Mouse (Mus musculus): Measurements from ENCODE around the gene Ercc2. TPM values are rescaled to one million over a fixed set of nuclear protein-coding genes. Genes with fewer than 3 reads are reported as not detected.

Ercc2 gene
- total RNA-seq, 2 experiments from 2014 or later, result 1.3 to 18.0 TPM

DNA sequence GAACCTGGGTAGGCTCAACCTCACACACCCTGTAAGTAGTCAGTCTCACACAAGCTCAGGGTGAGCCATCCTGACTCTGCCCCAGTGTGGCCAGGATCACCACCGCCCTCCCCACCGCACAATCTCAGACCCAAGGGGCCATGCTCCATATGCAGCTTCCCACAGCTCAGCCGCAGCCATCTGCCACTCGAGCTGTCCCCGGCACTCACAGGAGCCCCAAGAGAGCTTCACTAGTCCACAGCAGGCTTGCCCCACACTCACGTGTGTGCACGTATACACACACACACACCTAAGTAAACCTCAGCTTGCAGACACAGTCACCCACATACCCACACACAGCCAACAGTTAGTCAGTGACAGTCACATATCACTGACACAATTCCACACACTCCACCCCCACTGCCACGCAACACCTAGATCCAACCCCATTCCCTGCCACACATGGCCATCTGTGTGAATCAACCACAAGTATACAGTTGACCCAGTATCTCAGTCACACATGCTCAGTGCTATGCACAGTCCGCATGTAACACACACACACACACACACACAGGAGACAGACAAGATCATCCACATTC lies 20.8 kb downstream of the Ercc2 start:
- ATAC-seq (replicated peaks; ENCODE audit: low FRiP score, poor library complexity, severe bottlenecking), result no peak

GRCm38 (mm10) chr7:19403731-19404296 lies 22.0 kb downstream of the Ercc2 start, which contains the start of gene Klc3:
TSS of gene Klc3 (minus strand) at chr7:19404104.
- ATAC-seq (replicated peaks; ENCODE audit: low FRiP score, poor library complexity, severe bottlenecking), result no peak

DNA sequence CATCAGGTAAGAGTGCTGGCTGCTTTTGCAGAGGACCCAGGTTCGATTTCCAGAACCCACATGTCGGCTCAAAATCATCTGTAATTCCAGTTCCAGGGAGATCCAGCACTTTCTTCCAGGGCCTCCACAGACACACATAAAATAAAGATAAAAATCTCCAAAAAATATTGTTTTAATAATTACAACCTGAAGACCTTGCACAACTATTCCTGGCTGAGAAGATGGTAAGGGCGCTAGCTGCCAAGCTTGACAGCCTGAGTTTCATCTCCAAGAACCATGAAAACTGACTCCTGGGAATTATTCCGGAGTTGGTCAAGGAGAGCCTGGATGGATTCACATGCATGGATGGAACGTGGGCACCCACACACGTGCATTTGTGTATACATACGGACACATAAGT lies 22.7 kb downstream of the Ercc2 start, which contains the start of gene Ckm:
Gene Ckm, plus strand, starts transcription at position 301 of the 400 bp plus-strand sequence.
- ATAC-seq (replicated peaks; ENCODE audit: low FRiP score, poor library complexity, severe bottlenecking), result no peak

DNA sequence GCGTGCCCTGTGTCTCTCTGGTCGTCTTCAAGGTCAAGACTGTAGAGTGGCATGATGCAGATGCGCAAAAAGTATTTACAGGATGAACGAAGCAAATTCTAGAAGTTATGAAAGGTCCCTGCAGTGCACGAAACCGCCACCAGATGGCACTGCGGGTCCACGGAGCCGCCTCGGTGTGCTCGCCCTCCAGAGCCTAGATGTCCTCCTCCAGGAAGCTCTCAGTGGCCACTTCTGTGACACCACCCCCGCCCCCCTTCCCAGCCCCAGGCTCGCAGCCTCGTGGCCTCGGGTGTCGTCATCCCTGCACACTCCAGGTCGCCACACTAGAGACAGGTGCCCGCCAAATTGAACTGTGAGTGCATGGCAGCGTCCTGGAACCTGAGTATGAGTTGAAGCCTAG lies 23.6 kb downstream of the Ercc2 start:
- peak; percentile 78 for ATAC-seq (replicated peaks; ENCODE audit: low FRiP score, poor library complexity, severe bottlenecking)

GRCm38 (mm10) chr7:19409753-19410152 lies 27.9 kb downstream of the Ercc2 start:
- ATAC-seq (replicated peaks; ENCODE audit: low FRiP score, poor library complexity, severe bottlenecking), result no peak

DNA sequence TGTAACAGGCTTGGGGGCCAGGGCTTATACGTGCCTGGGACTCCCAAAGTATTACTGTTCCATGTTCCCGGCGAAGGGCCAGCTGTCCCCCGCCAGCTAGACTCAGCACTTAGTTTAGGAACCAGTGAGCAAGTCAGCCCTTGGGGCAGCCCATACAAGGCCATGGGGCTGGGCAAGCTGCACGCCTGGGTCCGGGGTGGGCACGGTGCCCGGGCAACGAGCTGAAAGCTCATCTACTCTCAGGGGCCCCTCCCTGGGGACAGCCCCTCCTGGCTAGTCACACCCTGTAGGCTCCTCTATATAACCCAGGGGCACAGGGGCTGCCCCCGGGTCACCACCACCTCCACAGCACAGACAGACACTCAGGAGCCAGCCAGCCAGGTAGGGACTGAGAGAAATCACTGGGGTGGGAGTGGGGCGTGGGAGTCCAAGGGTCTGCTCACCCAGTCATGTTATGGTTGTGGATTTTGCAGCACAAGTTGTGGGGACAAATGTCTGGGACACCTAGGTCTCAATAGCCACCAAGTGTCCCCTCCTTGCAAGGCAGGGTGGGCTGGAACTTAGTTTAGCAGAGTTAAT lies 29.0 kb downstream of the Ercc2 start:
- no peak for ATAC-seq (replicated peaks; ENCODE audit: low FRiP score, poor library complexity, severe bottlenecking)

GRCm38 (mm10) chr7:19411783-19412182 lies 30.0 kb downstream of the Ercc2 start:
- no peak for ATAC-seq (replicated peaks; ENCODE audit: low FRiP score, poor library complexity, severe bottlenecking)

- ATAC-seq (replicated peaks; ENCODE audit: low FRiP score, poor library complexity, severe bottlenecking), result no peak
Observed at GRCm38 (mm10) chr7:19413525-19413924, 31.7 kb downstream of the Ercc2 start.

GRCm38 (mm10) chr7:19416590-19416989 lies 34.8 kb downstream of the Ercc2 start:
- ATAC-seq (replicated peaks; ENCODE audit: low FRiP score, poor library complexity, severe bottlenecking), result no peak

GRCm38 (mm10) chr7:19420121-19420520 lies 38.3 kb downstream of the Ercc2 start:
- no peak for ATAC-seq (replicated peaks; ENCODE audit: low FRiP score, poor library complexity, severe bottlenecking)

DNA sequence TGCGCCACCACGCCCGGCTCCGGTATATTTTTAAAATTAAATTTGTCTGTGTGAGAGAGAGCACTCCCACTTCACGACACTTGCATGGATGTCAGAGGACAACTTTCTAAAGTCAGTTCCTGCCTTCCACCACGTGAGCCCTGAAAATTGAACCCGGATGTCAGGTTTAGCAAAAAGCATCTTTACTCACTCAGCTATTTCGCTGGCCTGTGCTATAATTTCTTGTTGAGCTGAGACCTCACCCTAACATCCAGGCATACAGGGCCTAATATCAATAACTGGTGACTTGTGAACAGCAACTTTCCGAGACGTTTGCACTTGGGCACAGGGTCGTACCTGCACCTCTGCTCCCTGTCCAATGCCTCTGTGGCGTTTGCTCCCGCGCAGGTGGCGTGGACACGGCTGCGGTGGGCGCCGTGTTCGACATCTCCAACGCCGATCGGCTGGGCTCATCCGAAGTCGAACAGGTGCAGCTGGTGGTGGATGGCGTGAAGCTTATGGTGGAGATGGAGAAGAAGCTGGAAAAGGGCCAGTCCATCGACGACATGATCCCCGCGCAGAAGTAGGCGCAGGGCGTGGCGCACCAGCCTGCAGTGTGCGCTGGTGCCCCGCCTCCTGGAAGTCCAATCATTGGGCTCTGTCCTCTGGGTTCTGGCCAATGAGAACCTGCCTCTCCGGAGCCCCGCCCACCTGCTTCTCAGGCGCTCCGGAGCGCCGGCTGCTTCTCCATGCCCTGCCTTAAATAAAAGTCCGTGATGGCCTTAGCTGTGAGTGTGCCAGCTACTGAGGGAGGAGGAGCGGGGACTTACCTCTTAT lies 39.2 kb downstream of the Ercc2 start:
- peak; percentile 88 for ATAC-seq (replicated peaks; ENCODE audit: low FRiP score, poor library complexity, severe bottlenecking)

GRCm38 (mm10) chr7:19423083-19423482 lies 41.3 kb downstream of the Ercc2 start:
- no peak for ATAC-seq (replicated peaks; ENCODE audit: low FRiP score, poor library complexity, severe bottlenecking)

GRCm38 (mm10) chr7:19424051-19424450 lies 42.2 kb downstream of the Ercc2 start:
- ATAC-seq (replicated peaks; ENCODE audit: low FRiP score, poor library complexity, severe bottlenecking), result no peak

DNA sequence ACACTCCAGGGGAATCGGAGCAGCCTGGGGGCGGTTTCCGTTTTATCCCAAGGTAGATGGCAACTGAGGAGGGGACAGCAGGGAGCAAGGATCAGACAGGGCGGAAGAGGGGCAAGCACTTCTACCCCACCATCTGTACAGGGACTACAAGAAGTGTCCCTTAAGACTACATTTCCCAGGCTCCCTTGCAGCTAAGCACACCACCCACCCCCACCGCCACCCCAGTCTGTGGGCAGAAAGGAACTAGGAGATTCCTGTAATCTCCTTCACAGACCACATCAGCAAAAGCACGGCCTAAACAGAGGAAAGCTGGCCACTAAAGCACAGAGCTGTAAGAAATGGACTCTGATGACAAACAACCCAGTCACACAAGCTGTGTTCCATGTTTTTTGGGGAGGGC lies 44.5 kb downstream of the Ercc2 start:
- ATAC-seq (replicated peaks; ENCODE audit: low FRiP score, poor library complexity, severe bottlenecking), result no peak

DNA sequence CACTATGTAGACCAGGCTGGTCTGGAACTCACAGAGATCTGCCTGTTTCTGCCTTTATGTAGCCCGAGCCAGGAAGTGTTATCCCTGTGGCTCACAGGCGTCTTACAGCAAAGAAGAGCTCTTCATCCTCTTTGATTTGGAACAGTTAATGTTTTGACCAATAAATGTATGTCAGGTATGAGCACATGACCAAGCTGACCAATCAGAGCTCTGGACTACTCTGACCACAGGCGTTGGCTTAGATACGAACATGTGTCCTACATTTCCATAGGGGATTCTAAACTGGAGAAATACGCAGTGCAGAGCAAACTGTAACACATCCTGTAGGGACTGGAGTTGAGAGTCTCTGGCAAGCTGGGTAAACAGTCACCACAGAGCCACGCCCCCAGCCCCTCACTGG lies 45.1 kb downstream of the Ercc2 start:
- no peak for ATAC-seq (replicated peaks; ENCODE audit: low FRiP score, poor library complexity, severe bottlenecking)

DNA sequence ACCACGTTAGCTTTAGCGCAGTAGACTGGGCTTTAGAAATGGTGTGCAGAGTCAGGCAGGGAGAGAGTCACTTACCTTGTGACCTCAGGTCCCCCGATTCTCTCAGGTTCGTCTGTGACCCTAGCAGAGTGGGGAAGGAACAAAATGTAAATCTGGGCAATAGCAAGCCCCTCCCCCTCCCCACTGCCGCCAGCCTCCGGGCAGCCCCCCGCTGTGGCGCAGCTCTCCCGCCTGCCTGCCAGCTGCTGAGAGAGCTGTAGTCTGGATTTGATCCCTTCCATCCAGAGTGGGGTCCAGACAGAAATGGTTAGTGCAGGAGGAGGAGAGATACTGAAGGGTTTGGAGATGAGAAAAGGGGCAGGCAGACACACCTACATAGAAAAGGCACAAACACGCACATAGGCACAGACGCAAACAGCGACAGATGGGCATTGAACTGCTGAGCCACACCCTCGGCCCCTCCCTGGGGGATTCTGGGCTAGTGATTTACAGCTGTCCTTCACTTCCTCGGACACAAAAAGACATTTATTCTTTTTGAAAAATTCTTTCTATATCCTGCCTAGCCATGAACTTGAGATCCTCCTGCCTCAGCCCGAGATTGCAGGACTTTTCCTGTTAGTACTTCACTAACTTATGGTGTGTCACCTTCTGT lies 46.3 kb downstream of the Ercc2 start:
- ATAC-seq (replicated peaks; ENCODE audit: low FRiP score, poor library complexity, severe bottlenecking), result no peak

GRCm38 (mm10) chr7:19429726-19430125 lies 47.9 kb downstream of the Ercc2 start:
- no peak for ATAC-seq (replicated peaks; ENCODE audit: low FRiP score, poor library complexity, severe bottlenecking)

DNA sequence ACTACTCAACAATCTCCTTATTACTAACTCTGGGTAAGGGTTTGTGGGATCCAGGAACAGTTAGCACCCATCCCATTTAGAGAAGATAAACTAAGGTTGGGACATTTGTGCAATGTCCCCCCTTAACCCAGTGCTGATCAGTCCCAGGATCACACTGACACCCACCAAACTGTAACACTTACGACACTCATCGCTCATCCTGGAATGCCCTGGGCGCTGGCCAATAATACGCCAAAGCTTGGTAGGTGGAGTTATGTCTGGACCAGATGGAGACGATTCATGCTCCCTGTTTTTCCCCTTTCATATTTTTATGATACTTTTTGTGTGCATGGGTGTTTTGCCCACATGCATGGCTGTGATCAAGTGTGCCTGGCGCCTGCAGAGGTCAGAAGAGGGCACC lies 48.6 kb downstream of the Ercc2 start:
- no peak for ATAC-seq (replicated peaks; ENCODE audit: low FRiP score, poor library complexity, severe bottlenecking)

DNA sequence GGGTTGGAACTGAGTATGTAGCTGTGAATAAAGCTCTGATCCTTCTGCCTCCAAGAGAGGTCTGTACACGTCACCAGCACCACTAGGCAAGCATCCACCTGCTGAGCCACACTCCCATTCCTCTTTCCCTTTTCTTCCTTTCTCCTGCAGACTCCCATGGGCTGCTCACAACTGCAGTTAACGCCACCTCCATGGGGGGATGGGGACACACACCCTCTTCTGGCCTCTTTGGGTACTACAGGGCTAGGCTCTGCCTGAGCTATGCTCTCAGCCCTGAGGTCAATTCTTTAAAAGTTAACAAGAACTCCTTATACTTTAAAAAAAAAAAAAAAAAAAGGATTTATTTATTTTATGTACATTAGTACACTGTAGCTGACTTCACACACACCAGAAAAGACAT lies 50.7 kb downstream of the Ercc2 start:
- no peak for ATAC-seq (replicated peaks; ENCODE audit: low FRiP score, poor library complexity, severe bottlenecking)

DNA sequence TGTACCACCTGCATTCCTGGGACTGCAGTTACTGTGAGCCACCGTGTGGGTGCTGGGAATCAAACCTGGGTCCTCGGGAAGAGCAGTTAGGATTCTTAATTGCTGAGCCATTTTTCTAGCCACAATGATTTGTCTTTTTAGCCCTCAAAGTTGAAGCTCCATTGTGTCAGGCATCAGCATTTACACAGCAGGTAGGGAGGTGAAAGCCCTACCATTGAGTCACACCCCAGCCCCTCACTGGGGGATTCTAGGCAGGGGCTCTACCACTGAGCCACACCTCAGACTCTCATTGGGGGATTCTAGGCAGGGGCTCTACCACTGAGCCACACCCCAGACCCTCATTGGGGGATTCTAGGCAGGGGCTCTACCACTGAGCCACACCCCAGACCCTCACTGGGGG lies 54.5 kb downstream of the Ercc2 start:
- no peak for ATAC-seq (replicated peaks; ENCODE audit: low FRiP score, poor library complexity, severe bottlenecking)

All from erythroblast, adult 5-6 weeks (primary cell).